Mouse (Mus musculus) heart, postnatal 36 days (tissue): ENCODE results near the gene Asap3. TPM values are rescaled to one million over a fixed set of nuclear protein-coding genes. Genes with fewer than 3 reads are reported as not detected.

Experiments used
- DNase-seq, 2 experiments: peaks; one replicate each; pipeline ENCODE4 v3.0.0; 2021 to 2022
- intact Hi-C: fragments of 180-260 bp; cut with DNase I; formaldehyde crosslinking; loops from one replicate; pipeline ENCODE4 v1.15.1; 2025
- total RNA-seq, 2 experiments: library from RNA; stranded (reverse); gene quantifications; 2 replicates each; pipeline ENCODE4 v1.2.3; 2021

Gene Asap3
- total RNA-seq, 2 experiments from 2014 or later, result 9.4 to 11.7 TPM

- intact Hi-C loops, result no loop called here
- DNase-seq, result no peak
These were observed 10.9 kb downstream of the Asap3 start for GRCm38 (mm10) chr4:136217063-136217462.

GRCm38 (mm10) chr4:136218595-136219214, 12.5 kb downstream of the Asap3 start:
- DNase-seq, result peak; percentile 81 to 82
- intact Hi-C loops, result loop anchor here (2.0 kb wide), 1 partner anchor 20 kb away; no protein-coding TSS in a partner anchor

DNA sequence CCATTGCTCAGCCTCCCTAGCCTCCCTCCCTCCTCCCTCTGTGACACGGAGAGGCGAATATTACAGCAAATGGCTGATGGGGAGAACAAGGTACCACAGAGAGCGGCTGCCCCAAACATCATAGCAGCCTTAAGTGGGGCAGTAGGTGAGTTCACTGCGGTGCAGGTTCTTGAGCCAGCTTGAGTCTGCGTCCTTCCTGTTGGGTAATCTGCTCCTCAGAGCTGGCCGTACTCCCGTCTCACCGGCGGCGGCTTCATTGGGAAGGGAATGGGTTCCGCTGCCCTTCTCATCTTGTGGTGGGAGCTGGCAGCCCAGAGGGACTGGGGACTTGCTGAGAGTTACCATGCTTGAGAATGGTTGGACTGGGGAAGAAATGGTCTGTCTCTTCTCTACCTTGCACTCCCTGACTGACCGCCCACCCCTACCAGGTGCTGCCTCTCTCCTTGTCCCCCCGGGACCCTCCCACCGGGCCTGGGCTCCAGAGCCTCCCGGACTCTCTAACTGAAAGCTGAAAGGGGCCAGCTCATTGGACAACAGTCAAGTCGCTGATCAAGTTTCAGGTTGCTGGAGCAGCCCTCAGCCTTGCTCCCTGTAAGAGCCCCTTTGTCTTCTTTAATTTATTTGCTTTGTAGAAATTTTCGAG, 14.1 kb downstream of the Asap3 start:
- intact Hi-C loops, result no loop called here
- peak in 1 of 2 experiments; percentile 36 for DNase-seq

- intact Hi-C loops, result no loop called here
These were observed 17.5 kb downstream of the Asap3 start for GRCm38 (mm10) chr4:136223549-136224239.

GRCm38 (mm10) chr4:136224240-136224559, 18.0 kb downstream of the Asap3 start:
- intact Hi-C loops, result no loop called here
- no peak for DNase-seq

More at GRCm38 (mm10) chr4:136223549-136224239, 17.5 kb downstream of the Asap3 start:
- no peak for DNase-seq

DNA sequence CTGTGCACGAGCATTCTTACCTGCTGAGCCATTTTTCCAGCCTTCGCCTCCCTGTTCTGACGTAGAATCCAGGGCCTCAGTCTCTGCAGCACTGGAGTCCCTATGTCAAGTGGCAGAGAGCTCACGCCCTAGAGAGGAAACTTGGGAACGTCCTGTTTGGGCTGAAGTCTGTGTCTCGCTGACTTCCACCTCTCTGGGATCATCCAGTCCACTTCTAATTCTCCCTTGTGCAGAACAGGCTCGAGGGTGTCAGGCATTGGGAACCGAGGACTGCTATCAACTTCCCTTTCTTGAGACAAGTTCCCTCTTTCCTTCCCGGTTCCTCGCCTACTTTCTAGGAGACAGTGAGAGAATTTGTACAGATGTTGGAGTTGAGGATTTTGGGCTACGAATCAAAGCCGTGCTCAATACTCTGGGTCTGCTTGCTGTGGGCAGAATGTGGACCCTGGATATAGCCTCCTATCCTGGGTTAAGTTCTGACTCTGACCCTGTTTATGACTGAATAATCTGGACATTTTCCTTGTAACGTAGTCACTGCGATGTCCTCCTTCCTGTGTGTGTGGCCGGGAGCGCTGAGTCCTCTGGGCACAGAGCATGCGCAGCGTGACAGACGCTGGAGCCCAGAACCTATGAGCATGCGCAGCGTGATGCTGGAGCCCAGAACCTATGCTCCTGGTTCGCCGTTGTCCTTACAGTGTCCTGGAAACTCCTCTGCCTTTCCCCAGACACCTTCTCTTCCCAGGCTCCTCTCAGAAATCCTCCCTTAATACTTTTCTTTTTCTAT, 18.7 kb downstream of the Asap3 start:
- intact Hi-C loops, result no loop called here
- no peak for DNase-seq

DNA sequence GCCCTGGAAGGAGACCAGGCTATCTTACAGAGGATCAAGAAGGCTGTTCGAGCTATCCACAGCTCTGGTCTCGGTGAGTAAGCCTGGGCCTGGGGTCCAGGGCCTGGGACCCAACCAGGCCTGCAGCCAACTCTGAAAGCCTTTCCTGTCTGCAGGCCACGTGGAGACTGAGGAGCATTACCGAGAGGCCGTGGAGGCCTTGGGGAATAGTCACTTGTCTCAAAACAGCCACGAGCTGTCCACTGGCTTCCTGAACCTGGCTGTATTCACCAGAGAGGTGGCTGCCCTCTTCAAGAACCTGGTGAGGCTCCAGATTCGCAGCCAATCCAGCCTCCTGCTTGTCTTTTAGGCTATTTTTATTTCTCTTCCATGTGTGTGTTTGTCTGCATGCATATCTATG, 21.2 kb downstream of the Asap3 start:
- DNase-seq, result peak in 1 of 2 experiments; percentile 28
- intact Hi-C loops, result no loop called here

DNA sequence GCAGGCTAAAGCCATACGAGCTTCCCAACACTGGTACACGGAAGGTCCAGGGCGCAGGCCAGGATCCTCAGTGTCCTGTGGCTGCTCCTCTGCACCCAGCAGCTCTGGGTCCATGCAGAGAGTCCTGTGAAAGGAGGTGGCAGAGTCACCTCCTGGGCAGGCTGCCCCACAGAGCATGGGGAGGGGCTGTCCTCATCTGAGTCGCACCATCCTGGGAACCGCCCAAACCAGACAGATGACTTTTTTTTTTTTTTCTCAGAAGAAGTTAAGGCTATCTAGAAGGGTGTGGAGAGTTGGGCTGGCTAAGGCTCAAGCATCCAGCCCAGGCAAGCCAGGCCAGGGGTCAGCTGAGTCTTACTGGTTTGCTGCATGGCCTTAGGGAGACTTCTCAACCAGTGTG, 22.5 kb downstream of the Asap3 start:
- intact Hi-C loops, result no loop called here
- peak; percentile 33 to 34 for DNase-seq

DNA sequence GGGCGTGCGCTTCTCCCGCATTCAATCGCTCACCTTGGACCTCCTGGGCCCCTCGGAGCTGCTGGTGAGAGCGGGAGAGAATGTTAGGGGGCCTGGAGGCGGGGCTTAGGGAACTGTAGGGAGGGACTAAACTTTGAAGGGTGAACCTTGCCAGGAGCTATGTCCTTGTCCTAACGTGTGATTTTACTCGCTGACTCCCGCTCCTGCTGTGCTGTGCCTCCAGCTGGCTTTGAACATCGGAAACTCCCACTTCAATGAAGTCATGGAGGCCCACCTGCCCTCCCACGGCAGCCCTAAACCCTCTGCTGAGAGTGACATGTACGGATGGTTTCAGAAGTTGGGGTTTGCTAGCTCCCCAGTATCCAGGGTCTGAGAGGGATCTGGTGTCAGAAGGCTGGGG, 32.5 kb downstream of the Asap3 start:
- intact Hi-C loops, result loop anchor here (1.0 to 2.0 kb wide), 2 partner anchors 20 to 36 kb away; no protein-coding TSS in a partner anchor
- DNase-seq, result no peak

DNA sequence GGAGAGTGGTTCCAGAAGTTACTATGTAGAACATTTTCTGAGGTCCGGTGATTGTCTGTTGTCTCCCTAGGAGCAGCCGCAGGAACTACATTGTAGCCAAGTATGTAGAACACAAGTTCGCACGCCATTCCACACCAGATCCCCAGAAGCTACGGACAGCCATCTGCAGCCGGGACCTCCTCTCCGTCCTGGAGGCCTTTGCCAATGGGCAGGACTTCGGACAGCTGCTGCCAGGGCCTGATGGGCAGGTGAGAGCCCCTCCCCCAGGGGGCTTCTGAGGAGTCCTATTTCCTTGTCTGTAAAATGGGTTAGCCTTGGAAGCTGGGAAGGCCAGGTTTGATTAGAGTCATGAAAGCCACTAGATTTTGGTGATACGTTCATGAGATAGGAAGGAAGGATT, 32.9 kb downstream of the Asap3 start:
- intact Hi-C loops, result loop anchor here (1.0 to 2.0 kb wide), 2 partner anchors 20 to 37 kb away; no protein-coding TSS in a partner anchor
- DNase-seq, result no peak

- intact Hi-C loops, result loop anchor here (1.0 to 10.0 kb wide), 3 partner anchors 21 to 75 kb away; no protein-coding TSS in a partner anchor
- DNase-seq, result peak; percentile 83 to 88
These were observed 33.5 kb downstream of the Asap3 start for GRCm38 (mm10) chr4:136239622-136240021.

- intact Hi-C loops, result loop anchor here (10.0 kb wide), 1 partner anchor 75 kb away; no protein-coding TSS in a partner anchor
- no peak for DNase-seq
These were observed 34.0 kb downstream of the Asap3 start for GRCm38 (mm10) chr4:136240123-136240522.

GRCm38 (mm10) chr4:136240955-136241354, 34.8 kb downstream of the Asap3 start:
- DNase-seq, result no peak
- intact Hi-C loops, result loop anchor here (1.0 to 10.0 kb wide), 2 partner anchors 19 to 76 kb away; no protein-coding TSS in a partner anchor

DNA sequence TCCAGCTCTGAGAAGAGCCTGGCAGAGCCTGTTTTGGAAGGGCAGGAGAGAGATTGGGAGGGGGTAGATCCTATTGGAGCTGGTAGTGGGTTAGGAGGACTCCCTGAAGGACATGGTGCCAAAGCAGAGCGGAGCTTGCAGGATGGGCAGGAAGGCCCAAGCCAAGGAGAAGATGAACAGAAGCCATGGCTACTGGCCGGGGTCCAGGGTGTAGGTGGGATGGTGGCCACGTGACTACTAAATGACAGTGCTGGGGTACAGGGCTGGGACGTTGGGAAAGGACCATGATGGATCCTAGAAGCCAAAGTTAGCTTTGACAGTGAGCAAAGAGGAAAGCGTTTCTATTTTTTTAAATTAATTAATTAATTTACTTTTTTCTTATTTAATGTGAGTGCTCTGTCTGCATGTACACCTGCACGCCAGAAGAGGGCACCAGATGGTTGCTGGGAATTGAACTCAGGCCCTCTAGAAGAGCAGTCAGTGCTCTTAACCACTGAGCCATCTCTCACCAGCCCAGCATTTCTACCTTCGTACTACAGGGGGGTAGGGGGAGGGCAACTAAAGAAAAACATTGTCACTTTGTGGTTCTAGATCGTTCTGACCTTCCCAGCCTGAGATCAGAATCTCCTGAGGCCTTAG, 36.0 kb downstream of the Asap3 start:
- intact Hi-C loops, result loop anchor here (10.0 kb wide), 1 partner anchor 77 kb away; no protein-coding TSS in a partner anchor
- DNase-seq, result peak in 1 of 2 experiments; percentile 35

GRCm38 (mm10) chr4:136242728-136243127, 36.6 kb downstream of the Asap3 start:
- intact Hi-C loops, result loop anchor here (10.0 kb wide), 1 partner anchor 78 kb away; no protein-coding TSS in a partner anchor
- DNase-seq, result no peak

DNA sequence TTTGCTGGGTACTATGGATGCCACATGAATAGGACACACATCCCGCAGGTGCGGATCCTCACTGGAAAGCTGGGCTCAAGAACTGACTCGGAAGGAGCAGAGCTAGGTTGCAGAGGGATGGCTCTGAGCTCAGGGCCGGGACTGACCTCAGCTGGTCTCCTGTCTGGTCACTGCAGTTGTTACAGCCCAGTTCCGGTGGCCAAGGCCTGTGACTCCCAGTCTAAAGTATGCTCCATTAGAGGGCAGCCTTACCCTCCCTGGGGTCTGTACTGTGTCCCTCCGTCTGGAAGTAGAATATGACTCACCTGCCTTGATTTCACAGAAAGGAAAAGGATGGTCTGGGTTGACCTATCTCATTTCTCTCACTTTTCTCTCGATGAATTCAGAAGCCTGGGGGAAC, 38.0 kb downstream of the Asap3 start:
- DNase-seq, result no peak
- intact Hi-C loops, result loop anchor here (10.0 kb wide), 1 partner anchor 79 kb away; no protein-coding TSS in a partner anchor

DNA sequence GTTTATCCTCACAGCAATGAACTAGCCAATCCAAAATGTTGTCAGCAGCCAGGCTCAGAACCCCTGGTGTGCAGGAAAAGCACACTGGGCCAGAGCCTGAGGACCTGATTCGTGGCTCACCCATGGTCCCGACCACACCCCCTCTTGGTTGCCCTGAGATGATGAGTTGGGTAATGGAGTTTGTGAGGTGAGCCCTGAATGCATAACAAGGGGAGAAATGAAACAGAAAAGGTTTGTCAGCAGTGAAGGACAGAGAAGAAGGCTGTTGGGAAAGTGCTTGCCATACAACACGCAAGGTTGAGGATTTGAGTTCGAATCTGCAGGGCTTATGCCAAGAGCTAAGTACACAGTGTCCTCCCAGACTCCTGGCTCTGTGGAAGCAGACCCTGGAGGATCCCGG, 39.5 kb downstream of the Asap3 start:
- no peak for DNase-seq
- intact Hi-C loops, result loop anchor here (10.0 kb wide), 1 partner anchor 81 kb away; no protein-coding TSS in a partner anchor

DNA sequence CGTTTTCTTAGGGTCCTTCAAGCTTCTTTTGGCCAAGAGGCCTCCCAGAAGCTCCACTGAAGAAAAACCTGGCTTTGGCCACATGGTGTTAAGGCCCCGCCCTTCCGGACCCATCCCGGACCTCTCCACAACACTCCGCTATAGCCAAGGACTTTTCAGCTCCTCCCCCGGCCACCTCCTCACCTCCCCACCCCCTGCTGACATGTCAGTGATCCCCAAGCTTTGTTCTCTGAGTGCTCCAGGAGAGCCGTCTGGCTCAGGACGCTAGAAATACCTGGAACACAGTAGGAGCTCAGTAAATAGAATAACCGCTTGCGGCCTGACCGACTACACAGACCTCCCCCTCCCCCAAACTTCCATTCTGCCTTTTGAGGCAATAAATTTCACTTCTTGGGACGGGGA, 40.4 kb downstream of the Asap3 start:
- DNase-seq, result peak in 1 of 2 experiments; percentile 15

DNA sequence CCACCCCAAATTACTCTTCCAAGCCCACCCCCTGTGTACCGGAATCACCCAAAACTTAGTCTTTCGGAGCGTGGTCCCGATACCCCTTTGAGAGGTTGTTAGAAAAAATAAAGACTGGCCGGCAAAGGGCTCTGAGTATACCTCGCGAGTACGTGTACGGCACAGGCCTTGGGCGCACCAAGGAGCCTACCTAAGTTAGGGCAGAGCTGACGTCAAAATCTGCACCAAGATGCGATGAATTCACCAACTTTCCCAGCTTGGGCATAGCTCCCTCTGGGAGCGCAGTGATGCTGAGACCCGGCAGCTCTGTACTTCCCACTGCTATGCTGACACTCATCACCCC, 41.2 kb downstream of the Asap3 start:
- no peak for DNase-seq
- intact Hi-C loops, result loop anchor here (10.0 kb wide), 1 partner anchor 83 kb away; no protein-coding TSS in a partner anchor

More for the DNA sequence above, 40.4 kb downstream of the Asap3 start:
- intact Hi-C loops, result loop anchor here (10.0 kb wide), 1 partner anchor 82 kb away; no protein-coding TSS in a partner anchor
